ENCODE assay signal across 15 mouse cellular contexts in the genomic region with DNA sequence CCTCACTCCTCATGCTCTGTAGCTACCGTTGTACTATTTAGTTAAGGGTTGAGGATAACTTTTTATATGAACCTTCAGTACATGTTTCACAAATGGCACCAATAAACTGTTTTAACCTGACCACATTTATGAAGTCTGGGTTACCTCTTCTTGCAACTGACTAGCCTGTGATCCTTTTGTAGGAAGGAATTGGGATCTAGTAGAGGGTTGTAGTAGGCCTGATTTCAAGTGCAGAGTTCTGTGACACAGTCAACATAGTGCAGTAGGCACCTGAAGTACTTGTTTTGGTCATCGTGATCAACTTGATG.
DNase-seq lines count a peak whose midpoint lies in the region; ATAC-seq and TF ChIP-seq lines count a peak whose summit lies in the region.
"Had no signal": no experiment of that assay in that cellular context is flagged by ENCODE, and none has a peak within 500 bp of the region (broad histone marks: within the 10 kb centered on the region; RNA-seq: fewer than 3 reads in every experiment).

No protein-coding gene starts in this region.

- no peak for TF ChIP-seq POLR2A in liver, adult 2 months (IDR thresholded peaks at IDR 0.05; ENCODE audit: extremely low read depth, insufficient read depth, low read length)
- TF ChIP-seq POLR2A in thymus, adult 2 months (IDR thresholded peaks at IDR 0.05; ENCODE audit: control insufficient read depth, extremely low read depth, insufficient read depth, low read length, poor library complexity) = no peak

- no peaks in the 10 kb centered on the region for H3K36me3 ChIP-seq in heart, embryonic 15.5 days
- H3K36me3 ChIP-seq in liver, adult 2 months (ENCODE audit: control insufficient read depth, insufficient read depth, low read length) = 0 out of 2 replicates have a peak, but pooled peaks cover 1% of the 10 kb centered on the region
- peaks cover 51% of the 10 kb centered on the region for H3K36me3 ChIP-seq in thymus, adult 2 months (ENCODE audit: control insufficient read depth, insufficient read depth, low read length)
- no peaks in the 10 kb centered on the region for H3K36me3 ChIP-seq in stomach, embryonic 15.5 days
- H3K36me3 ChIP-seq: hindbrain, embryonic 15.5 days; neural tube, embryonic 12.5 days had no signal

- 72% methylated on average over 2 of the region's 2 CpGs for WGBS in heart, embryonic 15.5 days
- 67% methylated on average over 2 of the region's 2 CpGs for WGBS in liver, adult 2 months
- 55% methylated on average over 2 of the region's 2 CpGs for WGBS in thymus, adult 2 months
- 64% methylated on average over 2 of the region's 2 CpGs for WGBS in stomach, embryonic 15.5 days

- H3K9ac ChIP-seq in heart, embryonic 15.5 days = no peak overlapping the region
- peak overlapping the region; percentile 64 for H3K9ac ChIP-seq in liver, adult 2 months (ENCODE audit: low read depth, low read length)
- H3K9ac ChIP-seq in stomach, embryonic 15.5 days = no peak overlapping the region
- H3K9ac ChIP-seq: hindbrain, embryonic 15.5 days; limb, embryonic 13.5 days; neural tube, embryonic 12.5 days had no signal

- H3K4me2 ChIP-seq in heart, embryonic 15.5 days = peak overlapping the region; percentile 57
- peak overlapping the region; percentile 12 for H3K4me2 ChIP-seq in stomach, embryonic 15.5 days
- H3K4me2 ChIP-seq: limb, embryonic 13.5 days; neural tube, embryonic 12.5 days had no signal

- no peak for DNase-seq in heart, postnatal 25 days (ENCODE audit: low spot score)
- no peak for DNase-seq in liver, adult 2 months (ENCODE audit: extremely low read depth, low read depth, low spot score)
- no peak for DNase-seq in liver
- peak; percentile 26 for DNase-seq in thymus, adult 2 months
- DNase-seq in thymus, postnatal 4 days = no peak
- DNase-seq in cerebellum, postnatal 4 days (ENCODE audit: low spot score in 2 of 2) = no peak
- DNase-seq: adrenal gland, postnatal 36 days; cerebellum, postnatal 25 days; midbrain, embryonic 14.5 days; spleen, adult 18-20 months had no signal

- no peak for ATAC-seq in heart, embryonic 15.5 days (replicated peaks; ENCODE audit: insufficient number of reproducible peaks, insufficient read depth, low FRiP score, low read depth)
- no peak for ATAC-seq in stomach, embryonic 15.5 days (ENCODE audit: insufficient read depth, low FRiP score, low read depth)

- no peaks in the 10 kb centered on the region for H3K27me3 ChIP-seq in heart, embryonic 15.5 days
- no peaks in the 10 kb centered on the region for H3K27me3 ChIP-seq in liver, adult 2 months (ENCODE audit: control insufficient read depth, insufficient read depth, low read length)
- no peaks in the 10 kb centered on the region for H3K27me3 ChIP-seq in thymus, adult 2 months (ENCODE audit: control insufficient read depth, insufficient read depth, low read length)
- no peaks in the 10 kb centered on the region for H3K27me3 ChIP-seq in stomach, embryonic 15.5 days (replicated peaks)

- intact Hi-C loops in heart, postnatal 25 days (cut with DNase I) = no loop called here

- H3K79me2 ChIP-seq in liver, adult 2 months (ENCODE audit: control insufficient read depth, insufficient read depth, low read length) = peaks cover 13% of the 10 kb centered on the region

- no peak for TF ChIP-seq CTCF in liver, adult 2 months (IDR thresholded peaks at IDR 0.05; ENCODE audit: low read depth, low read length)
- no peak for TF ChIP-seq CTCF in thymus, adult 2 months (IDR thresholded peaks at IDR 0.05; ENCODE audit: borderline replicate concordance, control insufficient read depth, extremely low read depth, insufficient read depth, low read length, poor library complexity)

- peaks cover 52% of the 10 kb centered on the region for H3K4me1 ChIP-seq in heart, embryonic 15.5 days (replicated peaks)
- peaks cover 3% of the 10 kb centered on the region; the same call in 1 of the 2 replicates for H3K4me1 ChIP-seq in liver, adult 2 months (ENCODE audit: control insufficient read depth, insufficient read depth, low read length)
- peaks cover 18% of the 10 kb centered on the region for H3K4me1 ChIP-seq in thymus, adult 2 months (replicated peaks; ENCODE audit: control insufficient read depth, insufficient read depth, low read length)
- H3K4me1 ChIP-seq in stomach, embryonic 15.5 days = peaks cover 14% of the 10 kb centered on the region; the same call in 1 of the 2 replicates
- H3K4me1 ChIP-seq: hindbrain, embryonic 15.5 days; neural tube, embryonic 12.5 days had no signal

- H3K9me3 ChIP-seq in heart, embryonic 15.5 days (replicated peaks) = no peaks in the 10 kb centered on the region
- no peaks in the 10 kb centered on the region for H3K9me3 ChIP-seq in stomach, embryonic 15.5 days
- H3K9me3 ChIP-seq: hindbrain, embryonic 15.5 days; limb, embryonic 13.5 days; neural tube, embryonic 12.5 days had no signal

- H3K27ac ChIP-seq in heart, embryonic 15.5 days = no peak overlapping the region
- H3K27ac ChIP-seq in liver, adult 2 months (replicated peaks; ENCODE audit: insufficient read depth, low read depth, low read length) = no peak overlapping the region
- H3K27ac ChIP-seq in thymus, adult 2 months (ENCODE audit: control insufficient read depth, insufficient read depth, low read length) = peak overlapping the region; percentile 91
- H3K27ac ChIP-seq in stomach, embryonic 15.5 days = no peak overlapping the region
- H3K27ac ChIP-seq: hindbrain, embryonic 15.5 days; limb, embryonic 13.5 days; neural tube, embryonic 12.5 days had no signal

- H3K4me3 ChIP-seq in heart, embryonic 15.5 days = no peak overlapping the region
- peak overlapping the region; percentile 54 for H3K4me3 ChIP-seq in liver, adult 2 months (ENCODE audit: insufficient read depth, low read depth, low read length)
- H3K4me3 ChIP-seq in thymus, adult 2 months (ENCODE audit: control insufficient read depth, insufficient read depth, low read length) = peak overlapping the region; percentile 43
- H3K4me3 ChIP-seq in stomach, embryonic 15.5 days (replicated peaks) = no peak overlapping the region
- H3K4me3 ChIP-seq: hindbrain, embryonic 15.5 days; limb, embryonic 13.5 days; neural tube, embryonic 12.5 days had no signal

Comparison
In these comparisons a context has a peak if more than half of its experiments do, and no peak if none do; other contexts are left out.
1. H3K4me3 ChIP-seq: peak in liver, adult 2 months (single experiment) and thymus, adult 2 months (single experiment); none in heart, embryonic 15.5 days (single experiment) and stomach, embryonic 15.5 days (single experiment).